Mouse (Mus musculus): ENCODE data around the gene Tmem150b. TPM values are rescaled to one million over a fixed set of nuclear protein-coding genes. Genes with fewer than 3 reads are reported as not detected.

The Tmem150b gene
- polyA plus RNA-seq (2017; shearing (Covaris generic)): not detected

DNA sequence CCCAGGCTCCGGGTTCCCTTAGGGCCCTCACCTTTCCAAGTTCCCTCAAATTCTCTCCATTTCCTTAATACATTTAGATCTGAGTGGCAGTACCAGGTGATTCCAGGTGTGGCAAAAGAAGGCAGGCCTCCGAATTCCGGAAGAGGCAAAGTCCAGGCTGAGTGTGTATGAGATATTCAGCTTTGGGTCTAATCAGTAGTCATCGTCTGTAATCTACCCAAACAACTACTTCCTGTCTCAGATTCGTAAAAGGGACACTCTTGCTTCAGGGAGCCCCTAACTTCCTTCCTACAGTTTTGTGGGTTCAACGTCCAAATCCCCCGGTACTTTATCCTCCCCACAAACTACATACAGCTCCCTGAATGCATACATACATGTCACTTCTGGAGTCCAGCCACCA is at the start of gene Tmem150b:
Gene Tmem150b (minus strand): TSS at position 81 of the 400 bp plus-strand sequence.
- no peak for ATAC-seq

DNA sequence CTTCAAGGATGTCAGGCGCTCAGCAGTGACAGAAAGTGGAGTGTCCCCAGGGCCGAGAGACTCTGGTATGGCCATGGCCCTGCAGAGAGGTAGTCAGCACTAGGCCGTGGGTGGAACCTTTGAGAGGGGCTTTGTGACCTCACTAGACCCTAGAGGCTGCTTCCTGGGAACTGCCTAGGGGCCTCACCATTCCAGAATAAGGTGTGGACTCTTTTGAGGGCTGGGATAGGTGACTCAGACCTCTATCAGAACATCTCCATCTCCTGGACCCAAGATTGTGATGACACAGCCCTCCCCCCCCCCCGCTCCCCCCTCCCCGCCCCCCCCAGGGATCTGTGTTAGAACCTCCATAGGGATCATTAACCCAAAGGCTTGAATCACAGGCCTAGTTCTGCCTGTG is 46.2 kb upstream of the Tmem150b start, which contains the start of gene Fam71e2:
Gene Fam71e2 (minus strand): TSS at position 101 of the 400 bp plus-strand sequence.
- ATAC-seq: no peak

DNA sequence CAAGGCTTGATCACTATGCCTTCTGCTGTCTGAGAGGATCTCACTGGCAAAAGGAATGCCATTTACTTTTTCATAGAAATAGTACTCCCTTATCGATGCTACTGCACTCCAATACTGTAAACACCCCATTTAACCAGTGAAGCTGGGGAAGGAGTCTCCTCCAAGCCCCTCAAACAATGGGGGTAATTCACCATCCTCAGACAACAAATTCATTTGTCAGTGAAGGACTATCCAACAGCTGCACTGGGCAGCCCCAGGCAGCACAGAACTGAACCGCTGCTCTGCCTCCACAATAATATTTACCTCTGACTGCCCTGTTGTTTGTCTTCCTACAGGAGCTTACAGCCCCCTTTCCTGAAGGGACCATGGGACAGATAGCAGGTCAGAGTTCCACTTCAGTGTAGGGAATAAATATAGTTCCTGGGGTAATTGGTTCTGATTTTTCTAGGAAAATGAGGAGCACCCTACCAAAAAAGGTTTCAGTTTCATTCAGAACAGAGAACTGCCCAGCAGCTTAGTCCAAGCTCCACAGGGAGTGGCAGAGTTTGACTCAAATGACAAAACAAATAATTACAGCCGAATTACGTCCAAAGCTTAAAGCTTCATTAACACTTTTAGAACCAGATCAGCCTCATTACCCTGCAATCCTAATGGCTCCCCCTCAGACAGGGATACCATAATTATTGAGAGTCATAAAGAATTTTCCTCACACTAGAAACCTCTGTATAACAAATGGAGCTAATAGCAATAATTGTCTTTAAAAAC is 40.1 kb upstream of the Tmem150b start:
- no peak for ATAC-seq

DNA sequence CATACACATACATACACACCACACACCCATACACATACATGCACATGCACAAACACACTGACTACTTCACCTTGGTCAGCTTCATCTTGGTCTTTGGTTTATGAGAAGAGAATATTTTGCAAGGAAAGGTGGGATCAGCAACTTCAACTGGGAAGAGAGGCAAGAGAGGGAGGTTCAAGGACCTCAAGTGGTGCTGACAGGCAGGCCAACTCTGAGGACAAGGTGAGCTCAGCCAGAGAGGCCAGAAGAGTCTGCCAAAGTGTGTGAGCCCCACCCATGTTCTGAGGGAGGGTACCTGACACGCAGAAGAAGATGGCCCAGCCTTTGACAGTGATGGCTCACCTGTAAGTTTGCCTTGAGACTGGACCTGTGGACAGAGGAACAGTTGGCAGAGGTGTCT is 34.6 kb upstream of the Tmem150b start:
- no peak for ATAC-seq

DNA sequence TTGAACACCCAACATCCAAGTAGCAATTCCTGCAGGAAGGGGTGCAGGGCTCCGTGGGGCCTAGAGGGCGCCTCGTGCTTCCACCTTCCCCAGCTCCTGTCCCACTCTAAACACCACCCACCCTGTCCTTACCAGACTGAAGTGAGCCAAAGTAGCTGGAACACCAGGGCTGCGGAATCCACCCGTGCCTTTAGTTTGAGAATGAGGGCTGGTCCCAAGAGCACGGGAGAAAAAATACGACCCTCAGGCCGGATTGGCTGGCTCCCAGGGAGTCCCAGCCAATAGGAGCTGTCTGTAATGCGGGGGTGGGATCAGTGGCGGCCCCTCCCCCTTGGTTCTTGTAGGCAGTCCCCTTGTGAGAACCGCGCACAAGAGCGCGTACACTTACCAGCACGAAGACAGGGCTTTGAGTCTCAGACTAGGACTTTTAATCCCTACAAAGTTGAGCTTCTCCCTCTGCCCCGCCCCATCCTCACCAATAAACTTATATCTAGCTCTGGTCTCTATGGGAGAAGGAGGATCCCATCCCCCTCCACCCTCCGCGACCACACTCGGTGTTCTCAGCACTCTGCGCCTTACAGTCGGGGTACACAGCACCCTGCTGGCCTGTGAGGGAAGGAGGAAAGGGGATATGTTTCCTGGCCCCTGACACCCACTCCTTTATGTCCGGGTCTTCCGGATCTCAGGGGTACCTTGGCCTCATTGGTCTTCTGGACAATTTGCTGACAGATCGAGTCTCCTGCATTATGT is 27.9 kb upstream of the Tmem150b start, which contains the start of gene Cox6b2:
Gene Cox6b2 (minus strand): TSS at position 274 of the 750 bp plus-strand sequence.
- peak; percentile 52 for ATAC-seq

DNA sequence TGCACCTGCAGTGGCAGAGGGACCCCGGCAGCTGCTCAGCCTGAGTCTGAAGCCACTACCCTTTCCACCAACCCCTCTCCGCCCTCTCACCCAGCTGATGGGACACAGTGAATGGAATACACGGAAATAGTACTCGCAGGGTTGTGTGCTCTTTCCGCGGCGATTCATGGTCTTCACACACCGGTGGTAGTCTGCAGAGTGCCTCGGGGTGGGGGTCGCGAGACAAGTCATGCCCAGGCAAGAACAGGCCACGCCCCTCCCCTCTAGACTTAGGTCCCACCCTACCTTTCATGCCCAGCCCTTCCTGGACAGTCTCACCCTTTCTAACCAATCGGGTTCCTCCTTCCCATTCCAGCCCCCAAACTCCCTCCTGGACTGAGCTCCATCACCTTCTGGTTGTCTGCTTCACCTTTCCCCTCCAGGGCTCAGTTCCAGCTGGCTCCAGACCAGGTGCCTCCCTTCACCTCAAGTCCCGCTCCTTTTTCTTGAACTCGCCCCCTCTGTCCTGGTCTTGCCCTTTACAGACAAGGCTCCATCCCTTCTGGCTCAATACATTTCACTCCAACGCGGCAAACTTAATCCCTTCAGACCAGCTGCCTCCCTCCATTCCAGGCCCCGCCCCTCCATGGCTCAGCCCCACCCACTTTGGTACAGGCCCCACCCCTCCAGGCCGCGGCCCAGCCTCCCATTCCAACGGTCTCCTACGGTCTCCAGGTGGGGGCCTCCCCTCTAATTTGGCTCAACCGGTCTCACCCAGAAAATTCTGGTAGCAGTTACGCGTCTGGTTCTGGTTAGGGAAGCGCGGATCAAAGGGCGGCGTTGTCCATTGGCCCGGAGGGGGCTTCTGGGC is 27.1 kb upstream of the Tmem150b start:
- ATAC-seq: no peak

DNA sequence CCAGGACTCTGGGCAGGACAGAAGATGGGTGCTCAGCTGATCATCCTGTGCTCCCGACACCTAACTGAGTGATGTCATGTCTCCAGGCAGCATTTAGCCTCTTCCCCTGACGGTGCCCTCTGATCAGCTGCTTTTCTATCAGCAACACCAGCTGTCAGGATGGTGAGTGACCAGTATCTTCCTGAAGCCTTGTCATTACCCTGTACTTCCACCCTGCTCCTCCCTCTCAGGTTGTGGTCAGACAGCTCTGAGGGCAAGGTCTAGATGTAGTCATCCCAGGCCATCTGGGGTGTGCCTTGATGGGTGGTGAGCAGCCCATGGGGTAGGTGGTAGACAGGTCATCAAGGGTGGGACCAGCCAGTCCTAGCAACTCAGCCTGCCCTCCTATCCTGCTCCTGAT is 24.1 kb upstream of the Tmem150b start:
- ATAC-seq: no peak

DNA sequence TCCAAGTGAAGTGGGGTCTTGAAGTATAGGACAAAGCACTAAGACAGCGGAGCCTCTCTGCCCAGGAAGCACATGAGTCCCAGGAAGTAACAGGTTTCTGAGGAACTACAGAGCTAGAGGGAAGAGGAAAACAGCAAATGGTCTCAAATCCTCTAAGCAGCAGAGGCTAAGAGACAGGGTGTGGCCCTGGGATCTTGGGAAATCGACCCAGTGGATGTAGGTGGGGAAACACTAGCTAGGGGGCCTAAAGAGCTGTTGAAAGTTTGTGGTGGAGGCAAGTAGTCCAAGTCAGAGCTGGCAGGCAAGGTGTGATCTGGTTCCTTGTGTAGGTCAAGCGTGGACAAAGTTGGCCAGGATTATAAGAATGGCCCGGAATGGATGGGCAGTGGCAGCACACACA is 23.3 kb upstream of the Tmem150b start:
- no peak for ATAC-seq

DNA sequence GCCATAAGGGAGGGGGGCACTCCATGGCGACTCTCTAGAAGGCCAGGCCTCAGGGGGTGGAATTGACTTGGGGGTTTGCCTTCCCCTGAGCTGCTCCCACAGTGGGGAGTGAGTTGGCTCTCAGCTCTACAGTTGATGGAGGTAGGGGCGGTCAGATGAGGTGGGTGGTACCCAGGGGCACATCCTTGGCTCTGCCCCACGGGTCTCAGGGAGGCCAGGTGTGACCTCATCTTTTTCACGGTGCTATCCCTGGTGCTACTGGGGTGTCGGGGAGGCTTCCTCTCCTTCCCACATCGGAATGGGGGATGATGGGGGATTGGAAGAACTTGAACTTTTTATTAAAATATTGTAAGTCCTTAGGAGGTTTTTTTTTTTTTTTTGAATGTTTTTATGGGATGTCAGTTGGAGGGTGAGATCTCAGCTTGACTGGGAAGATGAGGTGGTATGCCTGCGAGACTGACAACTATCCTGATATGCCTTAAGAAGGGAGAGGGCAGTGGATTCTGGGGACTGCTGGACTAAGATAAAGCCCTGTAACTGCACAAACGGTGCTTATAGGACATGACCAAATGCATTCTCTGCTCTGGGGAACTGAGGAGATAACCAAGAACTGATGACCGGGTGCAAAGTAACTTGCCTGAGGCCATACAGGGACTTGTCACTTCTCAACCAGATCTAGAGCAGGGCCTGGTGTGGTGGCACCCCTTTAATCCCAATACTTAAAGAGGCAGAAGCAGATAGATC is 22.3 kb upstream of the Tmem150b start:
- no peak for ATAC-seq

DNA sequence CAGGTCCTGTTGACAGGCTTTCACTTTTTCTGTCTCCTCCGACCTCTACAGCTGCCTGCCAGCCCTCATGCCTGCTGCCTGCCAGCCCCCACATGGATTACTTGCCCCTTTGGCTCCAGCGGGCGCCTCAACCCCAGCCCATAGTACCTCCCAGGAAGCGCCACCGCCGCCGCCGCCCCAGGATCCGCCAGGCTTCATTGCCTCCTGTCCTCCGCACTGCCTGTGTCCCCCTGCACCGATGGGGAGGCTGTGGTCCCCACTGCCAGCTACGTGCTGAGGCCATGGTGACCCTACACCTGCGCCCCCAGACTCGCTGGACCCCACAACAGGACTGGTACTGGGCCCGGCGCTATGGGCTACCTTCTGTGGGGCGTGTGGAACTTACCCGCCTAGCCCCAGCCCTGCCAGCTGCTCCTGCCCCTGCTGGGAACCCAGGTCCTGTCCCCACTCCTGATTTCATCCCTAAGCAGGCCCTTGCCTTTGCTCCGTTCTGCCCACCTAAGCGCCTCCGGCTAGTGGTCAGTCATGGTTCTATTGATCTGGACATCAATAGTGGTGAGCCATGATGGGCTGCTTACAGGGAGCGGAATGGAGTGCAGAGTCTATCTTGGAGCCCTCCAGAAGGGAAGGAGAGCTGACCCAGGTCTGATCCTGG is 21.4 kb upstream of the Tmem150b start:
- ATAC-seq: no peak

DNA sequence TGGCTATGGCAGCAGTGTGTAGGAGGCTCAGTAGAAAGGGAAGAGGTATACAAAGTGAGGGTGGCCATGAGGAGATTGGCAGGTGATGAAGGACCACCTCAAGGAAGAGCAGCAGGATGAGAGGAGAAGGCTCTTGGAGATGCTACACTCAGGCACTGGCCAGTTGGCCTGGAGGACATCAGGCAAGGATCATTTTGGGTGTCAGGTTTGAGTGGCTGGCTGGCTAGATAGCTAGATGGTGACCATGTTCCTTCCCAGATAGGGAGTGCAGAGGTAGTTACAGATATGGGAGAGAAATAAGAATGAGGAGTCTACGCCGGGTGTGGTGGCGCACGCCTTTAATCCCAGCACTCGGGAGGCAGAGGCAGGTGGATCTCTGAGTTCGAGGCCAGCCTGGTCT is 19.8 kb upstream of the Tmem150b start:
- ATAC-seq: no peak

DNA sequence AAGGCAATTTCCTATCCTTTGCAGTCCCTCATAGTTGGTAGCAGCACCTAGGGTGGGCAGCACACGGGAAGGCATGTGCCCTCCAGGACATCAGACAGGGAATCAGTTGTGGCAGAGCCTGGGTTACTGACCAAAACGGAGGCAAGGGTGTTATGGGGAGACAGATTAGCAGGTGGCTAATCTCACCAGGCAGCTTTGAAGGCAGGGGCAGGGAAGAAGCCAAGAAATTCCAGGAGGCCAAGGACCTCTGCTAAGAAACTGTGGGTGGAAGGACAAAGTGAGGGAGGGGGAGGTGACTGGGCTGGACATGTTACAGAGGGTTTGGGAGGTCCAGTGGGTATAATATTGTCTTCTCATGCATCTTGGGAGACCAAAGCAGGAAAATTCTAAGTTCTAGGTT is 18.3 kb upstream of the Tmem150b start:
- ATAC-seq: no peak

DNA sequence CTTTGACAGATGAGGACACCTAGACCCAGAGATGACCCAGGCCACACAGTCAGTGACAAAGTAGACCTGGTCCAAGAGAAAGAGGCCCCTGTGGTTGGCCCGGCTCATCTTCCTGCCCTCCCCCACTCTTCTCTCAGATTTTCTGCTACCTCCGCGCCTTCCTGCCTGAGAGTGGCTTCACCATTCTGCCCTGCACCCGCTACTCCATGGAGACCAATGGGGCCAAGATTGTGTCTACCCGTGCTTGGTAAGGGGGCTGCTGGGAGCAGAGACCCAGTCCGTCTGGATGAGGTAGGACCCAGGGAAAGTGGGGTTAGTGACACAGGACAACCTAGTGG is 17.4 kb upstream of the Tmem150b start:
- ATAC-seq: no peak

DNA sequence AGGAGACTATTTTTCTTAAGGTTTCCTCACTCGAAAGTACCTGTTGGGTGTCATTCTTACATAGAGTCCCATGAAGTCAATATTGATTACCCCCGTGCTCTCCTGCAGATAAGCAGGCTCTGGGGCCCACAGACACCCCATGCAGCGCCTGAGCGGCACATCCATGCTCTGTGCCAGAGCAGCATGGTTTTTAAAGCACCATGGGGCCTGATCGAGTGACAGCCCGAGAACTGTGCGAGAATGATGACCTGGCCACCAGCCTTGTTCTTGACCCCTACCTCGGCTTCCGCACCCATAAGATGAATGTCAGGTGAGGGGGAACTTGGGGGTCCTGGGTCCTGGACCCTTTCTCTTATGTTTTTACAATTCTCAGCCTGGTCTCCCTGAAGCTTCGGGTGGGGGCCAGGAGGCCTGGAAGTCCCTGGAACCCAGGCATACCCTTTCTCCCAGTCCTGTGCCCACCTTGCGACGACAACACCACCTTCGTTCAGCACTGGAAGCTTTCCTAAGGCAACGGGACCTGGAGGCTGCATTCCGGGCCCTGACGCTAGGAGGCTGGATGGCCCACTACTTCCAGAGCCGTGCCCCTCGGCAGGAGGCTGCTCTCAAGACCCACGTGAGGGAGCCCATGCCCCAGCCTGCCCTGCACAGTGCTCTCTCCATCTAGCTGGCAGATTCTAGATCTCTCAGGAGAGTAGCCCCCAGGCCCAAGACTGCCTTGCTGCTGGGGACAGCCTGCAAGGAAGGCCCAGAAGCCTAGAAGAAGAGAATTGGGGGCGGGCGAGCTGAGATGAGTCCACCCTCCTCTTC is 16.8 kb upstream of the Tmem150b start:
- no peak for ATAC-seq

DNA sequence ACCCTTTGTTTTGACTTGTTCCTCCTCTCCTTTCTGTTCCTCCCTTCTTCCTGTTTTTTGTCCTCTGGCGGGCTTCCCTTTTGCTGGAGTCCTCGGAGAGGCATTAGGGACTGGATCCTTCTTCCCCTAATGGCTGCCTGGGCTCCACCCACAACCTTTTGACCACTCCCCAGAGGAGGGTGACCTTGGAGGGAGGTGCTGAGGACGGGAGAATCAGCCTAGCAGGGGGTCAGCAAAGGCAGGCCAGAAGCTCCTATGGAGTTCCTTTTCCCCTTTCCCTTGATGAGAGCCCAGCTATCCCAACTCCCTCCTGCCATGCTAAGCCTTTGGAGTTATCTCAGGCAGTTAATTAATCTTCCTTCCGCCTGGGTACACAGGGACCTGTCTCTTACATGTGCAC is 16.1 kb upstream of the Tmem150b start:
- ATAC-seq: no peak

DNA sequence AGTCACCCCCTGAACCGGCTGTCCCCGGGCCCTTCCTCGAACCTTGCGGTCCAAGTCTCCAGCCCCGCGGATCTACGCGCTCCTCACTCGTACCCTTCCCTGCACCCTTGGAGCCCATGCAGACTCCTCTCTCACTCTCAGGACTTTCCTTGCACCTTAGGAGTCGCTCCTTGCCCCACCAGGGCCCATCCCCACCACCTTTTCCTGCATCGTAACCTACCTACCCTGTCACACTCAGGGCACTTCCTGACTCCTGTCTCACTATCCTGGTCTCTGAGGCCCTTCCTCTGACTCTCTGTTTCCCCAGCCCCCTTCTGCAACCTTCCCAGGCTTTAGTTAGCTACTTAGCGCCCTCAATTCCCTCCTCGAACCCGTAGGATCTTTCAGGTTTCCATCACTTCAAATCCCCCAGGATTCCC is 15.3 kb upstream of the Tmem150b start:
- ATAC-seq: no peak

DNA sequence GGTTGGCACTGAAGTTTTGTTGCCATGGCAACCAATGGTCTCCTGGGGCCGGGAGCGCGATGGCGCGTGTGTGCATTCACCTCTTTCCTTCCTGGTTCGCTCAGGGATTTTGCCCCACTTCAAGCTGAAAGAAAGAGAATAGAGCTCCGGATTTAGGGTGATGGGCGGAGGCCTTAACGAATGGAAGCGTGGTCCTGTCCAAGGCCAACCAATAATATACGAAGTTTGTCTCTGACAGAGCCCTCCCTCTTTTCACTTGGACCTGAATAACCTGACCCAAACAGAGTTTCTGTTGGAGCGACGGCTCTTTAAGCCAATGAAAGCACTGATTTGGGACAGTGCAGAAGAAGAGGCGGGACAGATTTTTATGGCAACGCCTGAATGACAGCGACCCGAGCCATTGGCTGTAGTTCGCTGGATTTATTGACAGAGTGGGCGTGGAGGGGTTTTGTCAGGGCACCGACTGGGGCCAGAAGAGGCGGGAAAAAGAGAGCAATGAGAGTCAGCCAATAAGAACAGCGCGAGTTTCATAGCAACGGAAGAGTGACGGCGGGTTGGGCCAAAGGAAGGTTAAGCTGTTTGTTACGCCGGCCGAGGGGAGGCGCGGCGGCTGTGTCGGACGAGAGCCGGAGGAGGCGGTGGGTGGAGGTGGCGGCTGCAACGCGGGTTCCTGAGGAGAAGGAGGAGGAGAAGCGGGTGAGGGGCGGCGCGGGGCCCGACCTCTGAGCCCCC is 14.7 kb upstream of the Tmem150b start, which contains the start of gene Kmt5c:
Gene Kmt5c (plus strand): TSS at position 572 of the 732 bp plus-strand sequence.
- ATAC-seq: peak; percentile 90

DNA sequence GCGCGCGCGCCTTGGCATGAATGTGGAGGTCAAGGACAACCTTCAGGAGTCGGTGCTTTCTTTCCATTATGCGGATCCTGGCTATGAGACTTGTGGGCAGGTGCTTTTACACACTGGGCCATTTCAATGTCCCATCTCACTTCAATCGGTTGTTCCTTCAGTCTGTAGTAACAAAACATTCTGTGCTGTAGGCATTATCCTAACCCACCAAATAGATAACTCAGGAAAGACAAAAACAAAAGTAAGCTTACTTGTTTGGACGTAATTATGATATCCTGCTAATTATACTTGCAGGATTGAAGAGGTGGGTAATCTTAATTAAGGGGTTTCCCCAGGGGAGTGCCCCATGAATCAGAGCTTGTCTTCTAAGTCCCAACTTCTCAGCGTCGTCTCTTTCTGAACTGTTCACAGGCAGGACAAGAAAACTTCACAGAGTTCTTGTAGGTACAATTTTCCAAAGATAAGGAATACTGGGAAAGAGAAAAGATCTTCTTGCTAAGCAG is 14.0 kb upstream of the Tmem150b start:
- peak; percentile 19 for ATAC-seq

DNA sequence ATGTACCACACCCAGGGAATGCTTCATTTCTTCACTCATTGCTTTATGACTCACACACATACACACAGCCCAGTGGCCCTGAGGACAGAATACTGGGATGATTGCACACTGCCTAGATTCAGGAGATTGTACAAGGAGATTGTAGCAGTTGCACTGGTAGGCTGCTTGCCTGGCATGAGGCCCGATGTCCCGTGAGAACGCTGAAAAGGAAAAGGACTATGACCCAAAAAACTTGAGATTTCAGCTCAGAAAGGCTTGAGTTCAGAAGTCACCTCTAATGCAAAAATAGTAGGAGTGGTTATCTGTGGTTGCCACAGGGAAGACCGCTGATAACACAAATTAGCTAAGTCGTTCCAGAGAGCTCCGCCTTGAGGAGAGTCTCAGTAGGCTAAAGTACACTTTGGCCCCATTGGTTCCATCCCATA is 7.9 kb upstream of the Tmem150b start:
- no peak for ATAC-seq

DNA sequence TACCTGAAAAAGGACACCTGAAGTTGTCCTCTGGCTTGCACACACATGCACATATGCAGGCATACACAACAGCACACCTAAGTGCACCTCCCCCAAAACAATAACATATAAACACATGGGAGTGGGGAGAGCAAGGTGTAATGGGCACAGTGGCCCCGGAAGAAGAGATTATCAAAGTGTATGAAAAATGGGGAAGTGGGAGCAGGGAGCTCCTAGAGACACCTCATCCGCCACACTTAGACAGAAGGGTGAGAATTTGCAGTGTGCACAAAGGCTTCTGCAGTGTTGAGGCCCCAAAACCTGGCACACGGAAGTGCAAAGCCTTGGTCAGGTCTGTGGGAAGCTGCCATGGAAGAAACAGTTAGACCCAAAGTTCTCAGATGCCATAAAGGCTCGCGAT is 6.0 kb upstream of the Tmem150b start:
- no peak for ATAC-seq
